Mouse (Mus musculus): ENCODE measurements at regions not wholly inside any gene's neighbourhood (a gene's known extent, or its start where the extent isn't known, plus 50 kb on each side); places are given as distances from the start of the nearest gene placed in this dataset.
"Not testable (repeated sequence)": the region's sequence is repeated elsewhere in the genome, so short reads cannot be mapped to it uniquely, and the experiment has no call there.

- not testable (repeated sequence) for DNase-seq
Measured at GRCm38 (mm10) chr14:53301110-53301509, 805.6 kb upstream of the Olfr1507 start.

DNA sequence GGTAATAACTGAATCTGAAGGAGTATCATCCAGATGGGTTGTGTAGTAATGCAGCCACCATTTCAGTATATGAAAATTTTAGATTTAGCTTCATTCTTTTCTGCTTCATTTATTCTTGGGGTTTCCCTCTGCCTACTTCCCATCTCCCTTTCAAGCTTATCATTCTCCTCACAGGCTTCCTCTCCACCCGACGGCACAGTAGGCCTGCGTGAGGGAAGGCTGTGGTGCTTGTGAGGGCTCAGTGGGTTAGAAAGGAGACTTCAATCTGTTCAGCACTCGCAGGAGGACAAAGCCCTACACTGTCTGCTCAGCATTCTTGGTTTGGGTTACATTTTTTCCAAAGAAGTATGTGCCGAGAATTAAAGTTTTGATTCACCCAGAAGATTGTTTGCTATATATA lies 804.2 kb upstream of the Olfr1507 start:
- DNase-seq, result not testable (repeated sequence)

- DNase-seq, result not testable (repeated sequence)
Measured at GRCm38 (mm10) chr14:53283350-53284141, 788.0 kb upstream of the Olfr1507 start.

DNA sequence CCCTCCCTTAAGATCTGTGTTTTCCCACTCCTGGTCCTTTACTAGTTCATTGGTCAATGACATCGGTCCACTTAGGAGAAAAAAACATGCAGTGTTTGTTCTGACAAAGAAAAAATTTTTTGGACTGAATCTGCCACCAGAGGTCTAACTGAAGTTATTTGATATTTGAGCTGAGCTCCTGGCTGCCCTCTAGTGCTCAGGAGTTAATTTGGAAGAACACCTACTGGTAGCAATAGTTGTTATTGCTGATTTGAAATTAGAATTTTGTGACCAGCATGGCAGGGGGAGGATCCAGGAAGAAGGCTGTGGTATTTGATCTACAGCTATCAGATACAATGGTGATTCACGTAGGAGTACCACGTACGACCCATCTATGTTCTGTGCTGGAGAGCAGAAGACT lies 777.7 kb upstream of the Olfr1507 start:
- DNase-seq, result not testable (repeated sequence)

DNA sequence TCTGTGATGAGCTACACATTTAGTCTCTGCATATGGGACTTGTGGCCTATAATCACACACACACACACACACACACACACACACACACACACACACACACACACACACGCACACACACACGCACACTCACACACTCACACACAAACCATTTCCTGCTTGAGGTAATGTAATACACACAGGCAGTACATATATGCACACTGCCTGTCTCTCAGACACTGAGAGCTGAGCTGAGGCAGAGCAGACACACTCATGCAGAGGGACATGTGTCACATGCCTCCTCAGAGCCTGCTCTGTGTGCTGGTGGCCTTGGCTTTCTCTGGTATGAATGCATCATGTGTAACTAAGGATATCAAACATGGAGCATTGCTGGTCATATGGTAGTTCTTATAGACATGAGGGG lies 772.1 kb upstream of the Olfr1507 start:
- not testable (repeated sequence) for DNase-seq

DNA sequence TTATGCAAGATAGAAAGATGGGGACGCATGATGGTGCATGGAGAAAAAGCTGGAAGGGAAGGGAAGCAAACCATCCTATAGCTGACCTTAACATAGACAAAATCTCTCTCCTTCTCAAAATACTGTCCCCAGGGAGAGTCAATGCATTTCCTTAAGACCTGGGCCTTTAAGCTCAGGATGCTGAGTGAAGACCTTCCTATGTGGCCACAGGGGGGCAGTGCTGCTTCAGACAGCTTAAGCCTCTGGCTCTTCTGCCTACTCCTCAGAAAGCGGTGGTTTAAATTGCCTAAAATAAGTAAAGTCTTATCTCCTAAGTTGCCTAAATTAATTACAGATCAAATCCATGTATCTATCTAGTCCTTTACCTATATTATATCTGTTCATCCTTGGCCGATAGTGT lies 760.4 kb upstream of the Olfr1507 start:
- DNase-seq, result not testable (repeated sequence)

DNA sequence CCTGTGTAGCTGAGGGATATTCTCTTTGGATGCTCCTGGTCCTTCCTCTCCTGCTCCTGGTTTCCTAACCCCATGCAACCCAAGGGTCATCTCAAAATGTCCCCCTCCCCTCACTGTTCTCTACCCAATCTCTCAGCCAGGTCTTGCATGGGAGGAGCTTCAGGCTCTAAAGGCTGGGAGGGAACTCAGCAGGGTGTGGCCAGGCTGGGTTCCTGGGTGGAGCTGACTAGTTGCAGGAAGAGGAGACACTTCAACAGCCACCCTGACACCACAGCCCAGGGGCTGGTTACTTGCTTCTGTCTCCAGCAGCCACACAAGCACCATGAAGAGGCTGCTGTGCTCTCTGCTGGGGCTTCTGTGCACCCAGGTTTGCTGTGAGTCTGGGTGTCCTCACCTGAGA lies 757.9 kb upstream of the Olfr1507 start:
- not testable (repeated sequence) for DNase-seq

DNA sequence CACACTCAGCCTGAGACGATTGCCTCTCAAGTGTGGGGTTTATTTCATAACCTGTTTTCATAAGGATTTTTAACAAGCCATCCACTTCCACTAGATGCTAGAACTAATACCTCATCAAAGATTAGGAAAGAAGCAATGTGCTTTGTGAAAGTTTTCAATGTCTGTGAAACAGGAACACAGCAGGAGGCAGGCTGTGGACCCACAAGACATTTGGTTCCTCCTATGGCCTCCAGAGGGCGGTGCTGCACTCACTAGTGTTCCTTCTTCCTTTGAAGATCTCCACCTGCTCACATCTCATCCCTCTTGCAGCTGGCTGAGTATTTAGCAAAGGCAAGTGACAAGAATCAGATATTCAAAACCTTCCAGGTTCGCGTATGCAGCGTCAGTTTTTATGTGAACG lies 735.6 kb upstream of the Olfr1507 start:
- DNase-seq, result not testable (repeated sequence)

DNA sequence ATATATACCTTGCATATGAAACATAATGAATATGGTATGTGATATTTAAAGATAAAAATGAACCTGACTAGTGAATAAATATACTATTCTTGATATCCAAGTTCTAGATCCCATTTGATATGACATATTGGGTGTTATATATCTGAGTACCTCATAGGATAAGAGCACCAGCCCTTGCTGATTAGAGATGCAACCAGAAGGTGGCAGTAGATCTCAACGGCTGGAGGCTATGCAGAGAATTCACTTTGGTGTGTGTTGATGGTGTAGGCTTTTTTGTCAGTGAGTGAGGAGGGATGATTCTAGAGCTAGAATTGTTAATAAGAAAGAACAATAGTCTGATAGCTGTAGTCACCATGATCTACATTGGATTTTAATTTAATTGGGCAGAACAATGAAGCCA lies 729.2 kb upstream of the Olfr1507 start:
- not testable (repeated sequence) for DNase-seq

- DNase-seq, result not testable (repeated sequence)
Measured at GRCm38 (mm10) chr14:53210554-53210953, 715.0 kb upstream of the Olfr1507 start.

DNA sequence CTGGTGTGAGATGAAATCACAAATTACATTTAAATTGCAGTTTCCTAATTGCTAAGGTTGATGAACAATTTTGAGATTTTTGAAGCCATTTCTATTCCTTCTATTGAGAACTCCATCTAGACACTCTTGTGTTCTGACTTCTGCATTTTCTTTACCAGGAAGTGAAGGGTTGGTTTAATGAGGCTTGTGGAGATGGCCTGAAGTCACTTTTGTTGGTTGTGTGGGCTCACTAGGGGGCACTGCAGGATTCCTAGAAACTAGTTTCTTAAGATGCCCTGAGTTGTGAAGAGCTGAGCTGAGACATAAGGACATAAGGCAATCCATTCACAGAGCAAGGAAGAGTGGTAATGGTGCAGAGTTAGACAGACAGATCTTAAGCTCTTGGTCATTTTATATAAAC lies 713.7 kb upstream of the Olfr1507 start:
- DNase-seq, result not testable (repeated sequence)

- not testable (repeated sequence) for DNase-seq
Measured at GRCm38 (mm10) chr14:53190931-53191330, 695.4 kb upstream of the Olfr1507 start.

- DNase-seq, result not testable (repeated sequence)
Measured at GRCm38 (mm10) chr14:53174099-53174498, 678.5 kb upstream of the Olfr1507 start.

GRCm38 (mm10) chr14:53166327-53166726 lies 670.8 kb upstream of the Olfr1507 start:
- DNase-seq, result not testable (repeated sequence)

DNA sequence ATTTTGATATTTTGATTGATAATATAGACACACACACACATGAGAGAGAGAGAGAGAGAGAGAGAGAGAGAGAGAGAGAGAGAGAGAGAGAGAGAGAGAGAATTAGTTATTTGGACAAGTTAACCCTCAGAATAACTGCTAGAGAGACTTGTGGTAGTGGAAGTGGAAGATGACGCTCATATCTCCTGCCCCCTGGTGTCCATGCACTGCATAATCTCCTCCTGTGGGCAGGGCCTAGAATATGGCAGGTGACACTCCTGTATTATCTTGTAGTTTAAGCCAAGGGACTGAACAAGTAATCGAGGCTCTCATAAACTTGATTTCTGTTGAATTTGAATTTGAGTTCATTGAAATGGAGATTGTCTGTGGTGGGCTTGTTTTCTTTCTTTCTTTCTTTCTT lies 663.5 kb upstream of the Olfr1507 start:
- not testable (repeated sequence) for DNase-seq

- not testable (repeated sequence) for DNase-seq
Measured at GRCm38 (mm10) chr14:53134783-53135182, 639.2 kb upstream of the Olfr1507 start.

DNA sequence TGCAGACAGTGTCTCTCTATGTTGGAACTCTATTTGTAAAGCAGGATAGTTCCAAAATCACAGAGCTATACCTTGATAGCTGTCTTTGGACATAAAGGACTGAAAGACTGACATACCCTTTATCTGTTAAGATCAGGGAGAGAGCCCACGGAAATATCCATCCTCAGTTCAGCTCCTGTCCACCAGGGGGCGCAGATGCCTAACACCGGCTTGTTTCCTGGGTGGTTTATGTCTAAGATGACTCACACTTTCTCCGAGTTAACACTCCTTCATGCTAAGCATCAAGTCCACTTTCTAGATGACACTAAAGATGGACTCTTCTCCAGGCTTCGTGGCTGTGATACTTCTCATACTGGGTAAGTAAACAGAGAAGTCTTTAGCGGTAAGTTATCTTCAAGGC lies 636.8 kb upstream of the Olfr1507 start:
- not testable (repeated sequence) for DNase-seq

GRCm38 (mm10) chr14:53121704-53122103 lies 626.2 kb upstream of the Olfr1507 start:
- not testable (repeated sequence) for DNase-seq

GRCm38 (mm10) chr14:53109732-53110131 lies 614.2 kb upstream of the Olfr1507 start:
- not testable (repeated sequence) for DNase-seq

- not testable (repeated sequence) for DNase-seq
Measured at GRCm38 (mm10) chr14:53101362-53101761, 605.8 kb upstream of the Olfr1507 start.

DNA sequence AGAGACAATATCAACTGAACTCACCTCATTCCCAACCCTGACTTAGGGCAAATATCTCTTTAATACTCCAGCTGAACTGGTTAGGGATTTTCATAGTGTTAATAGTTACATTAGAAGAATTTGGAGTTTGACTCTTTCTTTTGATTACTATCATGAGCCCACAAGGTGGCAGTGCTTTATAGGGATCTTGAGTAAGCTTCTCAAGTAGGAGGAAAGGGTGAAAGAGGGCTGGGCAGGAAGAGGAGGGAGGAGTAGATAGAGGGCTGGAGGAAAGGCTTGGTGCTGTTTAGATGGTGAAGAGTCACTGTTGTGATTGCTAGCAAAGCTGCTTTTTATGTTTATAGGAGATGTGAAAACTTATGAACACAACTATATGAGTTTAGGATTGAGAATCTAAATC lies 595.4 kb upstream of the Olfr1507 start:
- DNase-seq, result not testable (repeated sequence)

DNA sequence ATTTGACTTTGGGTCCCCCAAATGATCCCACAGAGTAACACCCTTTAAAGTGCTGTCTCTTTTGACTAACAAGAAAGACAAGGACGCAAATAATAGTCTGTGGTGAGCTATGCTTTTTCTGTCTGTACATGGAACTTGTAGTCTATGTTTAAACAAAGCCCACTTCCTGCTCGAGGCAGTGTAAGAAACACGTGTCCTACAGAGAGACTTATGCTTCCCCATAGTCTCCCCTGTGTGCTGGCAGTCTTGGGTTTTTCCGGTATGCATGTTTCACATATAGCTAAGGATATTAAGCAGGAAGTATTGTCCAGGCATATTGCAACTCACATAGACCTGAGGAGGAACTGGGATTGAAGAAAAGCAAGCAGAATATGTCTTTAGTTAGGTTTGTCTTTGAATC lies 586.3 kb upstream of the Olfr1507 start:
- DNase-seq, result not testable (repeated sequence)

DNA sequence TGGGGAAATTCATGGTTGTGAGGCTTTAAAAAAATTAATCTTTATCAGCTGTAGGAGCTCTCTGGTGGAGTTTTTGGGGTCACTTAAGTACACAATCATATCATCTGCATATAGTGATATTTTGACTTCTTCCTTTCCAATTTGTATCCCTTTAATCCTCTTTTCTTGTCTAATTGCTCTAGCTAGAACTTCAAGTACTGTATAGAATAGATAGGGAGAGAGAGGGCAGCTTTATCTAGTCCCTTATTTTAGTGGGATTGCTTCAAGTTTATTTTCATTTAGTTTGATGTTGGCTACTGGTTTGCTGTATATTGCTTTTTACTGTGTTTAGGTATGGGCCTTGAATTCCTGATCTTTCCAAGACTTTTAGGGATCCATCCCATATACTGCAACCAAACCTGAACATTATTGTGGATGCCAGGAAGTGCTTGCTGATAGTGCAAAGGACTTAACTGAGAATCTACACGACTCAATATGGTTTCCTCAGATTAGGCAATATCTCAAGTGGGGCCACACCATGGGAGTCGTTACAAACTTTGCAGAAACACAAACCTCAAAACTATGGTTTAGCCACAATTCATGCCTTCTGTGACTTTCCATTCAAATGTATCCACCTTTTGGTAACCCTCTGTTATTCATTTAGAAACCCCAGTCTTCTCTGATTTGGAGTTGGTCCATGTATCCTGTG lies 585.6 kb upstream of the Olfr1507 start:
- not testable (repeated sequence) for DNase-seq

DNA sequence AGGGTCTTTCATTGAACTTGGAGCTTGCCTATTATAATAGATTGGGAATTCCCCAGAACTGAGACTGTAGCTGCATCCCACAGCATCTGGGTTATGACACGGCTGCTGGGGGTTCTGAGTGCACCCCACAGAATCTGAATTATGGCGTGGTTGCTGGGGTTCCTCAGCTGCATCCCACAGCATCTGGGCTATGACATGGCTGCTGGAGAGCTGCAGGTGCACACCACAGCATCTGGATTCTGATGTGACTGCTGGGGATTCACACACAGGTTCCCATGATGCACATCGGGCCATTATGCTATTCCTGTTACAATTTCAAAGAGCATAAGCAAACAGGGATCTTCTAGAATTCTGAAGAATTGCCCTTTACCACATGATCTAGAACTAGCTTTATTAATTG lies 585.0 kb upstream of the Olfr1507 start:
- not testable (repeated sequence) for DNase-seq
